Mouse (Mus musculus): Measurements from ENCODE around the gene Amn1. TPM values are rescaled to one million over a fixed set of nuclear protein-coding genes. Genes with fewer than 3 reads are reported as not detected.

The Amn1 gene
- polyA plus RNA-seq, 1 experiment from 2014 or later = 36.0 TPM

GRCm38 (mm10) chr6:149126675-149127074, 61.8 kb downstream of the Amn1 start:
- no peaks in the 10 kb centered on the region for H3K9me3 ChIP-seq (replicated peaks; ENCODE audit: low read length)
- no peak overlapping the region for H3K4me3 ChIP-seq (replicated peaks; ENCODE audit: low read depth, low read length)
- no peaks in the 10 kb centered on the region for H3K36me3 ChIP-seq (ENCODE audit: insufficient read depth, low read length)
- H3K27ac ChIP-seq = no peak overlapping the region
- no peak overlapping the region for H3K9ac ChIP-seq (ENCODE audit: low read depth, low read length)
- no peak overlapping the region for H3K4me2 ChIP-seq (ENCODE audit: low read length)
- no peaks in the 10 kb centered on the region for H3K4me1 ChIP-seq (replicated peaks; ENCODE audit: insufficient read depth, low read length)
- ATAC-seq (replicated peaks; ENCODE audit: low FRiP score, low read depth) = no peak
- WGBS = 78% methylated on average over 4 of the region's 4 CpGs
- TF ChIP-seq CTCF (IDR thresholded peaks at IDR 0.05; ENCODE audit: low read depth) = peak; percentile 59
- no peaks in the 10 kb centered on the region for H3K27me3 ChIP-seq (ENCODE audit: insufficient read depth, low read length)
- DNase-seq (ENCODE audit: low spot score) = no peak

GRCm38 (mm10) chr6:149123042-149123441, 65.5 kb downstream of the Amn1 start:
- no peak for TF ChIP-seq CTCF (IDR thresholded peaks at IDR 0.05; ENCODE audit: low read depth)
- Histone ChIP-seq H3K27ac (no peak overlapping the region), H3K4me3 (replicated peaks; ENCODE audit: low read depth, low read length) (no peak overlapping the region), H3K4me1 (replicated peaks; ENCODE audit: insufficient read depth, low read length) (no peaks in the 10 kb centered on the region), H3K36me3 (ENCODE audit: insufficient read depth, low read length) (no peaks in the 10 kb centered on the region), H3K4me2 (ENCODE audit: low read length) (no peak overlapping the region), H3K27me3 (ENCODE audit: insufficient read depth, low read length) (no peaks in the 10 kb centered on the region), H3K9me3 (replicated peaks; ENCODE audit: low read length) (no peaks in the 10 kb centered on the region), H3K9ac (ENCODE audit: low read depth, low read length) (no peak overlapping the region)
- no peak for DNase-seq (ENCODE audit: low spot score)
- WGBS = 72% methylated on average over 3 of the region's 3 CpGs
- ATAC-seq (replicated peaks; ENCODE audit: low FRiP score, low read depth) = no peak

GRCm38 (mm10) chr6:149119853-149120252, 68.7 kb downstream of the Amn1 start:
- WGBS = 25% methylated on average over 2 of the region's 2 CpGs
- peak; percentile 91 for DNase-seq (ENCODE audit: low spot score)
- no peak overlapping the region for H3K9ac ChIP-seq (ENCODE audit: low read depth, low read length)

GRCm38 (mm10) chr6:149118935-149119334, 69.6 kb downstream of the Amn1 start:
- H3K9ac ChIP-seq (ENCODE audit: low read depth, low read length) = no peak overlapping the region
- WGBS = 64% methylated on average over 2 of the region's 2 CpGs
- ATAC-seq (replicated peaks; ENCODE audit: low FRiP score, low read depth) = peak; percentile 63; the same call in 1 of the 2 replicates

More at GRCm38 (mm10) chr6:149119853-149120252, 68.7 kb downstream of the Amn1 start:
- Histone ChIP-seq H3K9me3 (replicated peaks; ENCODE audit: low read length) (no peaks in the 10 kb centered on the region), H3K4me3 (replicated peaks; ENCODE audit: low read depth, low read length) (no peak overlapping the region), H3K36me3 (ENCODE audit: insufficient read depth, low read length) (no peaks in the 10 kb centered on the region), H3K27ac (no peak overlapping the region), H3K4me1 (replicated peaks; ENCODE audit: insufficient read depth, low read length) (no peaks in the 10 kb centered on the region), H3K4me2 (ENCODE audit: low read length) (no peak overlapping the region), H3K27me3 (ENCODE audit: insufficient read depth, low read length) (no peaks in the 10 kb centered on the region)
- TF ChIP-seq CTCF (IDR thresholded peaks at IDR 0.05; ENCODE audit: low read depth) = peak; percentile 89
- peak; percentile 66 for ATAC-seq (replicated peaks; ENCODE audit: low FRiP score, low read depth)

GRCm38 (mm10) chr6:149116992-149117391, 71.5 kb downstream of the Amn1 start:
- no peak for TF ChIP-seq CTCF (IDR thresholded peaks at IDR 0.05; ENCODE audit: low read depth)
- no peak overlapping the region for H3K4me3 ChIP-seq (replicated peaks; ENCODE audit: low read depth, low read length)
- H3K27me3 ChIP-seq (ENCODE audit: insufficient read depth, low read length) = no peaks in the 10 kb centered on the region
- H3K27ac ChIP-seq = no peak overlapping the region
- no peak overlapping the region for H3K9ac ChIP-seq (ENCODE audit: low read depth, low read length)
- no peak overlapping the region for H3K4me2 ChIP-seq (ENCODE audit: low read length)
- no peaks in the 10 kb centered on the region for H3K4me1 ChIP-seq (replicated peaks; ENCODE audit: insufficient read depth, low read length)
- no peaks in the 10 kb centered on the region for H3K36me3 ChIP-seq (ENCODE audit: insufficient read depth, low read length)
- no peaks in the 10 kb centered on the region for H3K9me3 ChIP-seq (replicated peaks; ENCODE audit: low read length)
- ATAC-seq (replicated peaks; ENCODE audit: low FRiP score, low read depth) (no peak), DNase-seq (ENCODE audit: low spot score) (no peak)

More at GRCm38 (mm10) chr6:149118935-149119334, 69.6 kb downstream of the Amn1 start:
- TF ChIP-seq CTCF (IDR thresholded peaks at IDR 0.05; ENCODE audit: low read depth) = no peak
- Histone ChIP-seq H3K4me3 (replicated peaks; ENCODE audit: low read depth, low read length) (no peak overlapping the region), H3K36me3 (ENCODE audit: insufficient read depth, low read length) (no peaks in the 10 kb centered on the region), H3K27ac (no peak overlapping the region), H3K9me3 (replicated peaks; ENCODE audit: low read length) (no peaks in the 10 kb centered on the region), H3K4me1 (replicated peaks; ENCODE audit: insufficient read depth, low read length) (no peaks in the 10 kb centered on the region), H3K4me2 (ENCODE audit: low read length) (no peak overlapping the region), H3K27me3 (ENCODE audit: insufficient read depth, low read length) (no peaks in the 10 kb centered on the region)
- peak; percentile 54 for DNase-seq (ENCODE audit: low spot score)

GRCm38 (mm10) chr6:149108909-149109308, 79.6 kb downstream of the Amn1 start:
- ATAC-seq (replicated peaks; ENCODE audit: low FRiP score, low read depth) (no peak), DNase-seq (ENCODE audit: low spot score) (no peak)
- Histone ChIP-seq H3K4me3 (replicated peaks; ENCODE audit: low read depth, low read length) (no peak overlapping the region), H3K27ac (no peak overlapping the region), H3K4me1 (replicated peaks; ENCODE audit: insufficient read depth, low read length) (no peaks in the 10 kb centered on the region), H3K9ac (ENCODE audit: low read depth, low read length) (no peak overlapping the region), H3K4me2 (ENCODE audit: low read length) (no peak overlapping the region), H3K36me3 (ENCODE audit: insufficient read depth, low read length) (no peaks in the 10 kb centered on the region), H3K9me3 (replicated peaks; ENCODE audit: low read length) (no peaks in the 10 kb centered on the region), H3K27me3 (ENCODE audit: insufficient read depth, low read length) (no peaks in the 10 kb centered on the region)
- no peak for TF ChIP-seq CTCF (IDR thresholded peaks at IDR 0.05; ENCODE audit: low read depth)
- WGBS = 78% methylated on average over 2 of the region's 2 CpGs

- DNase-seq (ENCODE audit: low spot score) (no peak), ATAC-seq (replicated peaks; ENCODE audit: low FRiP score, low read depth) (no peak; the same call in 1 of the 2 replicates)
- no peak overlapping the region for H3K4me3 ChIP-seq (replicated peaks; ENCODE audit: low read depth, low read length)
- no peaks in the 10 kb centered on the region for H3K36me3 ChIP-seq (ENCODE audit: insufficient read depth, low read length)
- H3K9me3 ChIP-seq (replicated peaks; ENCODE audit: low read length) = no peaks in the 10 kb centered on the region
- no peak overlapping the region for H3K9ac ChIP-seq (ENCODE audit: low read depth, low read length)
- 55% methylated on average over 3 of the region's 3 CpGs for WGBS
- no peak for TF ChIP-seq CTCF (IDR thresholded peaks at IDR 0.05; ENCODE audit: low read depth)
- H3K4me2 ChIP-seq (ENCODE audit: low read length) = no peak overlapping the region
- H3K27me3 ChIP-seq (ENCODE audit: insufficient read depth, low read length) = no peaks in the 10 kb centered on the region
- H3K4me1 ChIP-seq (replicated peaks; ENCODE audit: insufficient read depth, low read length) = no peaks in the 10 kb centered on the region
- H3K27ac ChIP-seq = no peak overlapping the region
Observed at GRCm38 (mm10) chr6:149107615-149108014, 80.9 kb downstream of the Amn1 start.

Other genes with a start within 250 kb of the Amn1 start
- 103 and 107 TPM in 2 replicates for gene Sinhcaf, start 242.2 kb downstream of the Amn1 start, polyA plus RNA-seq (2015; fragmentation: Nextera tagmentation; extraction: Ambion mirVana)
- 4.6 and 5.0 TPM in 2 replicates for gene Dennd5b, start 87.0 kb downstream of the Amn1 start, polyA plus RNA-seq (2015; fragmentation: Nextera tagmentation; extraction: Ambion mirVana)
- gene Gm10203, start 58.5 kb downstream of the Amn1 start, polyA plus RNA-seq (2015; fragmentation: Nextera tagmentation; extraction: Ambion mirVana) = not detected in 2 replicates
- 22.7 and 26.0 TPM in 2 replicates for gene Etfbkmt, start 48.9 kb downstream of the Amn1 start, polyA plus RNA-seq (2015; fragmentation: Nextera tagmentation; extraction: Ambion mirVana)
- 45.5 and 46.6 TPM in 2 replicates for gene Resf1, start 120.7 kb upstream of the Amn1 start, polyA plus RNA-seq (2015; fragmentation: Nextera tagmentation; extraction: Ambion mirVana)
- 6.8 and 9.2 TPM in 2 replicates for gene Bicd1, start 220.2 kb upstream of the Amn1 start, polyA plus RNA-seq (2015; fragmentation: Nextera tagmentation; extraction: Ambion mirVana)